Mouse (Mus musculus) testis, adult 2 months (tissue): ENCODE measurements around the gene Capsl.

Experiments
- CTCF ChIP-seq: fragments of 200-500 bp; IDR thresholded peaks from 2 replicates; pipeline ENCODE4 v1.5.1; 2012; ENCODE audit warnings: low read depth, mild to moderate bottlenecking, inconsistent platforms, low read length, moderate library complexity; ENCODE audit not compliant: control insufficient read depth, insufficient read depth, insufficient replicate concordance
- POLR2A ChIP-seq: fragments of 200-500 bp; IDR thresholded peaks from 2 replicates; pipeline ENCODE4 v1.6.1; 2012; ENCODE audit warnings: low read depth, mild to moderate bottlenecking, inconsistent platforms, low read length, moderate library complexity; ENCODE audit not compliant: control insufficient read depth

GRCm38 (mm10) chr15:9409475-9409874, 26.4 kb upstream of the Capsl start:
- TF ChIP-seq POLR2A (no peak), CTCF (no peak)
